Mouse (Mus musculus) heart, embryonic 13.5 days (tissue): Measurements from ENCODE around the gene Sec16b. TPM values are rescaled to one million over a fixed set of nuclear protein-coding genes. Genes with fewer than 3 reads are reported as not detected.

Experiments used
- ATAC-seq: fragments of 200-750 bp; cut with Nextera tagmentation; 2 replicates; pipeline ENCODE4 v1.8.0; 2017; ENCODE audit warnings: moderate TSS enrichment; ENCODE audit not compliant: insufficient number of reproducible peaks, low FRiP score, low TSS enrichment; ENCODE audit errors: extremely low read depth
- H3K27ac ChIP-seq: fragments of 300-500 bp; sonication (generic); replicated peaks from 2 replicates; pipeline ENCODE4 v1.5.1; 2015; ENCODE audit warnings: moderate library complexity, mild to moderate bottlenecking, inconsistent platforms
- H3K27me3 ChIP-seq: fragments of 300-500 bp; sonication (generic); replicated peaks from 2 replicates; pipeline ENCODE4 v1.6.1; 2015; ENCODE audit warnings: mild to moderate bottlenecking, inconsistent platforms
- H3K36me3 ChIP-seq: fragments of 300-500 bp; sonication (generic); 2 replicates; pipeline ENCODE4 v1.6.1; 2015; ENCODE audit warnings: mild to moderate bottlenecking, inconsistent platforms
- H3K4me1 ChIP-seq: fragments of 300-500 bp; sonication (generic); 2 replicates; pipeline ENCODE4 v1.6.1; 2015; ENCODE audit warnings: inconsistent platforms
- H3K4me2 ChIP-seq: fragments of 300-500 bp; sonication (generic); 2 replicates; pipeline ENCODE4 v1.6.1; 2015; ENCODE audit warnings: inconsistent platforms, mild to moderate bottlenecking, moderate library complexity
- H3K4me3 ChIP-seq: fragments of 300-500 bp; sonication (generic); 2 replicates; pipeline ENCODE4 v1.5.1; 2015; ENCODE audit warnings: moderate library complexity, mild to moderate bottlenecking, inconsistent platforms
- H3K9ac ChIP-seq: fragments of 300-500 bp; sonication (generic); 2 replicates; pipeline ENCODE4 v1.6.1; 2015; ENCODE audit warnings: inconsistent platforms, mild to moderate bottlenecking, moderate library complexity
- H3K9me3 ChIP-seq: fragments of 300-500 bp; sonication (generic); 2 replicates; pipeline ENCODE4 v1.6.1; 2016; ENCODE audit warnings: inconsistent platforms
- WGBS: fragments of 180-500 bp; shearing (Covaris S2); methylation state at CpG from one replicate; pipeline ENCODE4 v1.1.7; 2015; ENCODE audit warnings: mixed read lengths; 5-methylcytosine and 5-hydroxymethylcytosine counted together
- polyA plus RNA-seq: library from polyadenylated mRNA; unstranded; fragments of >200 nt; fragmentation: Nextera tagmentation; extraction: Ambion mirVana; gene quantifications from 2 replicates; pipeline ENCODE4 v1.2.1, GENCODE M21; 2015

Gene Sec16b
- polyA plus RNA-seq, result 0.93 and 1.2 TPM in 2 replicates

DNA sequence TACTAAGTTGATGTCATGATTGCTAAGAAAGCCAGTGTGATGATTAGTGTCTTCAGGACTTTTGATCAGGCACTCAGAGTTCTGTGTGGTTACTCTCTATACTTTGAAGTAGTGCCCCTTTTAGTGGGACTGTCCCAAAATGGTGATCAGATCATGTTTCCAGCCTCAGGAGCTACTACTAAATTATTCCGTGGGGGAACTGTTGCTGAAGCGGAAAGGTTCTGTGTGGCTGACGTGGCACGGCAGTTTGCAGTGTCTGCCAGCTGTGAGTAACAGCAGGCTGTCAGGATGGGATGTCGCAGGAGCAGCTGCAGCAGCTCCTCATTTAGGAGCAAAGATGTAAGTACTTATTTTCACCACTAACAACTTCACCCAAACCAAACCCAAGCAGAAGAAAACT lies at the start of gene Sec16b:
TSS of gene Sec16b (plus strand) at position 207 of the 400 bp plus-strand sequence.
- Histone ChIP-seq H3K27ac (no peak within 1 kb of the TSS), H3K4me1 (peaks cover 7% of the 10 kb centered on the region), H3K9me3 (no peaks in the 10 kb centered on the region), H3K27me3 (no peaks in the 10 kb centered on the region), H3K9ac (no peak within 1 kb of the TSS), H3K36me3 (no peaks in the 10 kb centered on the region), H3K4me2 (peak within 1 kb of the TSS; percentile 41), H3K4me3 (no peak within 1 kb of the TSS)
- WGBS, result 24% methylated on average over 5 of the region's 5 CpGs
- no peak for ATAC-seq

DNA sequence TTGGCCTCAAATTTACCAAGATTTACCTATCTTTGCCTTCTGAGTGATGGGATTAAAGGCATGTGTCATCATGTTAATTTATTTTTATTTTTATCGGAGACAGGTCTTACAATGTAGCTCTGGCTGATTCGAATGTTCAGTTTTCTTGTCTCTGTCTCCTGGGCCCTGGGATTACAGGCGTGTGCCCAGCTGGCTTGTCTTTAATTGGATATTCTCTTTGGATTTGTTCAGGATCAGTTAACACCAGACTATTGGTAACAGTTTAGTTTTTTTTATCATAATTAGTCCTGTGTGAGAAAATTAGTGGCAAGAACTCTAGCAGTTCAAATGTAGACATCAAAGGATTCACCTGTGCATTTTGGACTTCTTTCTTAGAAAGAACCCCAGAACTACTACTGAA lies 48.7 kb upstream of the Sec16b start:
- Histone ChIP-seq H3K4me2 (peak overlapping the region; percentile 74; the same call in 1 of the 2 replicates), H3K9me3 (no peaks in the 10 kb centered on the region), H3K4me3 (no peak overlapping the region), H3K9ac (no peak overlapping the region), H3K4me1 (peaks cover 21% of the 10 kb centered on the region), H3K36me3 (no peaks in the 10 kb centered on the region; the same call in 1 of the 2 replicates), H3K27ac (no peak overlapping the region), H3K27me3 (no peaks in the 10 kb centered on the region)
- 91% methylated on average over 3 of the region's 3 CpGs for WGBS
- ATAC-seq, result no peak

DNA sequence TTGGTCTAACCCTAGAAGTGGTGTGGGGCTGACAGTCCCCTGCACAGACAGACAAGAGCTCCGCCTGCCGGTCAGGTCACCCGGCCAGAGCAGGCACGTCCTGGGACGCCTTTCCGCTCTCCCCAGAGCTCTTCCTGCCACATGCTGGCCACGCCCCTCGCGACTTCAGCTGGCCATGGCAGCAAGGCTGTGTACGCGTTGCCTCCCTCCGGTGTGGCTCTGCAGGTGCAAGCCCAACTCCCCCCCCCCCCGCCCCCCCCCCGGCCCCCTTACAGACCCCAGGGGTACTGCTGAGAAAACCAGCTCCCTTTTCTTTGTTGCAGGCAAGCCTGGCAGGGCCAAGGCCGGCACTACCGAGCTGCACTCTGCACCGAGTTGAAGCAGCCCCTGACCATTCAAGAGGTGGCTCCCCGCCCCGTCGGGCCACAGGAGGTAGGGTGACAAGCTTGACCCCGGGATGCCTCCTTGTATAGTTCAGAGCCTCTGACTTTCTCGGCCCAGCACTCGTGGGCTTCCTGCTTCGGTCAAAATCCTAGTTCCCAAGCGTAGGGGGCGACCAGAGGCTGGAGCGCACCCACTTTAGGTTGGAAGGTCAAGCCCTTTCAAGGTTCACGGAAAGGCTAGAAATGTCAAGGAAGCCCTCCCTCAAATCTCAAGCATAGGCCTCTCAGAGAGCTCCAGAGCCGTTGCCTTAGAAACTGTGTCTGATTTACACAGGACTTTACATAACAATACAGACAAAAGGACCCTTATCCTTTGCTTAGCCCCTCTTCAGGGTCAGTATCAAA lies 47.9 kb upstream of the Sec16b start, which contains the start of gene Cryzl2:
TSS of gene Cryzl2 (plus strand) at position 157 of the 788 bp plus-strand sequence.
- no peaks in the 10 kb centered on the region for H3K9me3 ChIP-seq
- peak; percentile 84 for ATAC-seq
- 8% methylated on average over 29 of the region's 29 CpGs for WGBS
- peak within 1 kb of the TSS; percentile 83 for H3K9ac ChIP-seq
- no peak within 1 kb of the TSS for H3K27ac ChIP-seq
- H3K4me2 ChIP-seq, result peak within 1 kb of the TSS; percentile 74
- no peaks in the 10 kb centered on the region for H3K27me3 ChIP-seq
- peaks cover 3% of the 10 kb centered on the region; the same call in 1 of the 2 replicates for H3K36me3 ChIP-seq
- peak within 1 kb of the TSS; percentile 52 for H3K4me3 ChIP-seq
- peaks cover 24% of the 10 kb centered on the region for H3K4me1 ChIP-seq

DNA sequence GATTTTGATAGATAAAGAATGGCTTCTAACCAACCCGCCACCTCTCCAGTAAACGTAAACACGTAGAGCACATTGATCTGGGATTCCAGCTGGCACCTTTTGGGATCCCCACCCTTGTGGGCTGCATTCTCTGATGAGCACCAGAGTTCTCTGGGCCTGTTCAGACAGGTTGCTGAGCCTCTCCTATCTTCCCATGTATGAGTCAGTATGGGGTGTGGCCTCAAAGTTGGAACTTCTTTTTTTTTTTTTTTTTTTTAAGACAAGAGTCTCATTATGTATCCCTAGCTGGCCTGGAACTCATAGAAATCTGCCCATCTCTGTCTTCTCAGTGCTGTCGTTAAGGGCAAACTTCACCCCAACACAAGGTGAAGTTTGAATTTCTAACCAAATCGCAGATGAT lies 46.6 kb upstream of the Sec16b start:
- H3K36me3 ChIP-seq, result peaks cover 3% of the 10 kb centered on the region; the same call in 1 of the 2 replicates
- no peak overlapping the region for H3K4me2 ChIP-seq
- 92% methylated on average over 5 of the region's 5 CpGs for WGBS
- H3K27me3 ChIP-seq, result no peaks in the 10 kb centered on the region
- no peak overlapping the region for H3K4me3 ChIP-seq
- ATAC-seq, result no peak
- H3K9me3 ChIP-seq, result no peaks in the 10 kb centered on the region
- H3K4me1 ChIP-seq, result peaks cover 24% of the 10 kb centered on the region
- H3K27ac ChIP-seq, result no peak overlapping the region
- no peak overlapping the region for H3K9ac ChIP-seq

DNA sequence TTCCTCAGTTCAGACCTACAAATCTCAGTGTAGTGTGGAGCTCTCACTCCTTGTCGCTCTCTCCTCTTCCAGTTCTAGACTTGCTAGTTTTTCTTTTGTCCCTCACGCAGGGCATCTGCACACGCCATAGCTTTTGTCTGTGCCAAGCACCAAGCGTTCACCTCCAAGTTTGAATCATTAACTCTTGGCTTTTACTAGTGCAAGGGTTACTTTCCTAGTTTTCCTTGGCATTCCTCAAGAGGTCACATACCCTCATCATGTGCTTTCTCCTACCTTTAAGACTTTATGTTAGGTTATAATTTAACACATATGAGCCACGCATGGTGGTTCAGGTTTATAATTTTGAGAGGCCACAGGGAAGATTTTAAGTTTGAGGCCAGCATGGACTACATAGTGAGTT lies 45.3 kb upstream of the Sec16b start:
- Histone ChIP-seq H3K4me2 (no peak overlapping the region), H3K36me3 (peaks cover 5% of the 10 kb centered on the region), H3K9ac (no peak overlapping the region), H3K27ac (no peak overlapping the region), H3K27me3 (no peaks in the 10 kb centered on the region), H3K4me1 (peaks cover 24% of the 10 kb centered on the region), H3K9me3 (no peaks in the 10 kb centered on the region), H3K4me3 (no peak overlapping the region)
- no peak for ATAC-seq
- 88% methylated on average over 5 of the region's 5 CpGs for WGBS

DNA sequence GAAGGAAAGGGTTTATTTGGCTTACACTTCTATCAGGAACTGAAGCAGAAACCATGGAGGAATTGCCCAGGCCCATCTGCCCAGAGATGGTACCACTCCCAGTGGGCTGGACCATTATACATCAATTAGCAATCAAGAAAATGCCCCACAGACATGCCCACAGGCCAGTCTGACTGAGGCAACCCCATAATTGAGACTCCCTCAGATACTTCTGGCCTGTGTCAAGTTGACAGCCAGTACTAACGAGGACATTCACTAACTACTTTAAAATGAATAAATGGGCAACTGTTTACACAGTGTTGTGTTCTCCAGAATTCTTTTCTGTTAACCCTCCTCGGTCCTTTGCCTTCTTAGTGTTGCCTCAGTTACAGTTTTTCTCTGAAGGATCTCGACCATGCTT lies 44.2 kb upstream of the Sec16b start:
- WGBS, result 62% methylated on average over 3 of the region's 3 CpGs
- no peak overlapping the region for H3K27ac ChIP-seq
- peaks cover 24% of the 10 kb centered on the region for H3K4me1 ChIP-seq
- H3K27me3 ChIP-seq, result no peaks in the 10 kb centered on the region
- no peaks in the 10 kb centered on the region for H3K9me3 ChIP-seq
- no peak for ATAC-seq
- peaks cover 15% of the 10 kb centered on the region for H3K36me3 ChIP-seq
- H3K4me2 ChIP-seq, result no peak overlapping the region
- H3K9ac ChIP-seq, result no peak overlapping the region
- no peak overlapping the region for H3K4me3 ChIP-seq

DNA sequence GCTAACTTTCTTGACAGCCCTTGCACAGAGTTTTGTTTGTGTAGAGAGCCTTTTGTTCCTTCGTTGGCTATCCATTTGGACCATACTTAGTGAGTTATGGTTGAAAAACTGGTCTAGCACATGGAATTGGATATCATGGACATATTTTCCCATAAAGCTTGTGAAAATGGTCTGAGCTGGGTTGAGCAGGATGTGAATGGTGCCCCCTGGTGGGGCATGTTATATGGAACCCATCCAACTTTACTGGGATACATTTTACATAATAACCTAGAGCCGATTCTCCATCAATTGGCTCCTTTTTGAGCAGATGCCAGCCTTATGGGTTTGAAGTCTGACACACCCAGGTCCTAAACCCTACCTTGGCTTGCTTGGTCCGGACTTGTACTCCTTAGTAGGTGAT lies 41.3 kb upstream of the Sec16b start:
- no peaks in the 10 kb centered on the region for H3K27me3 ChIP-seq
- H3K36me3 ChIP-seq, result peaks cover 33% of the 10 kb centered on the region
- no peak overlapping the region for H3K27ac ChIP-seq
- peaks cover 11% of the 10 kb centered on the region for H3K4me1 ChIP-seq
- no peak overlapping the region for H3K4me2 ChIP-seq
- no peak overlapping the region for H3K9ac ChIP-seq
- H3K4me3 ChIP-seq, result no peak overlapping the region
- ATAC-seq, result no peak
- 69% methylated on average over 3 of the region's 3 CpGs for WGBS
- no peaks in the 10 kb centered on the region for H3K9me3 ChIP-seq

DNA sequence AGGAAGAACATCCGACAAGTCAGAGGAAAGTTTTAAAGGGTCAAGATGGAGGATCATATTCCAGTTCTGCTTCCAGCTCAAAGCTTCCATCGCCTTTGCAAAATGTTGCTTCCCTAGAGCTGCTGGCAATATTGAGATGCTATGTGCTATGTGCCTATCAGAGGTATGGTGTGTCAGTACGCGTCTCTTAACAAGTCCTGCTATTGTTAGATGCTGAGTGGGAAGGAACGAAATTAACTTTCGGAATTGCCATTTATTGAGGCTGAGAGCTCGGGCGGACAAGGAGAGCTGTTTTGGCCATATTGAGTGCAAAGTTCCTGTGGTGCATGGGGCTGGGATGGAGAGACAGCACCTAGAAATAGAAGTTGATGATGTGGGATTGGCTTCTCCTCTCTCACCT lies 38.7 kb upstream of the Sec16b start:
- Histone ChIP-seq H3K4me3 (no peak overlapping the region), H3K4me2 (no peak overlapping the region), H3K36me3 (peaks cover 57% of the 10 kb centered on the region), H3K9ac (no peak overlapping the region), H3K27ac (no peak overlapping the region), H3K9me3 (no peaks in the 10 kb centered on the region), H3K4me1 (peaks cover 3% of the 10 kb centered on the region), H3K27me3 (no peaks in the 10 kb centered on the region)
- ATAC-seq, result no peak
- 83% methylated on average over 8 of the region's 8 CpGs for WGBS

DNA sequence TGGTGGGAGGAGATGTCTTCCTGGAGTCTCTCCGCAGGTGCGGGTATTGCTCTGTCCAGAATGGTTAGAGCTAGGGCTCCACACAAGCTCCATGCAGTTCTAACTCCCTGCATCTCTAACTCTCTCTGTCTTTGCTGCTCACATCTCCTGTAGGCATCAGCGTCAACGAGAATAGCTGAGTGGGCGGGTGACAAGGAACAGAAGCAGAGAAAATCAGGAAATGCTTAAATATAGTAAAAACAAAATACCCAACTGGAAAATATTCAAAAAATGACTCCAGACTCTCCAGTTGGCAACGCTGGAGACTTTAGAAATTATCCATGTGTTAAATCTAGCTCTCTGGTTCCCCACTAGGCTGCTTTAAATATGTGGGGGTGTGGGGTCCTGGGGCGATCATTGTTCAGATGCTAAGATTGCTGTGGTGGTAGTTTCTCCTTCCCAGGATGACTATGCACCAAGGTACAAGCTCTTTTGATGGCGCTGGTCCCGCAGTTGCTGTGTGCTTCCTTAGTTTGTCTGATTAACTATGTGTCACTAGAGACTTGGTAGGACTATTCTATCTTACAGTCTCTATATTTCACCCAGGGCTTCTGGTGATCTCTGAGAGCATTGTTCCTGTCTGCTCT lies 35.7 kb upstream of the Sec16b start:
- ATAC-seq, result no peak
- 79% methylated on average over 9 of the region's 9 CpGs for WGBS

DNA sequence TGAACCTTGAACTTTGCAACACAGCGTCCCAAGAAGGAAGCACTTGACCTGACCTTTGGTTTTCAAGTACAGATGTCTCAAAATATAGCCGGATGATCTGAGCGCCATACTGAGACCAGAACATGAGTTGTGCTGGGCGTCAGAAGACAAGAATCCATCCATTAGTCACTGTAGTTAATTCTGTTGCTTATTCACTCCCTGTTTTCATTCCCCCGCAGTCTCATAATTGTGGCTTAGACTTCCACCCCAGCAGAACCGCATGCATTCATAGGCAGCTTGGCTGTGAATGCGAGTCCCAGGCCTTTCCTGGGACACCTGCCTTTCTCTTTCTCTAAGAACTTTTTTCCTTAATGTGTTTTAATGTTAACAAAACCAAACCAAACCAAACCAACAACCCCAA lies 33.8 kb upstream of the Sec16b start:
- Histone ChIP-seq H3K36me3 (peaks cover 44% of the 10 kb centered on the region), H3K4me1 (no peaks in the 10 kb centered on the region), H3K4me3 (no peak overlapping the region), H3K27ac (no peak overlapping the region), H3K9me3 (no peaks in the 10 kb centered on the region), H3K4me2 (no peak overlapping the region), H3K27me3 (no peaks in the 10 kb centered on the region), H3K9ac (no peak overlapping the region)
- WGBS, result 82% methylated on average over 7 of the region's 7 CpGs
- ATAC-seq, result no peak

More for the DNA sequence above, 35.7 kb upstream of the Sec16b start:
- no peaks in the 10 kb centered on the region for H3K9me3 ChIP-seq
- H3K4me3 ChIP-seq, result no peak overlapping the region
- H3K27ac ChIP-seq, result no peak overlapping the region
- peaks cover 54% of the 10 kb centered on the region for H3K36me3 ChIP-seq
- no peaks in the 10 kb centered on the region for H3K27me3 ChIP-seq
- no peak overlapping the region for H3K4me2 ChIP-seq
- H3K9ac ChIP-seq, result no peak overlapping the region
- H3K4me1 ChIP-seq, result no peaks in the 10 kb centered on the region

DNA sequence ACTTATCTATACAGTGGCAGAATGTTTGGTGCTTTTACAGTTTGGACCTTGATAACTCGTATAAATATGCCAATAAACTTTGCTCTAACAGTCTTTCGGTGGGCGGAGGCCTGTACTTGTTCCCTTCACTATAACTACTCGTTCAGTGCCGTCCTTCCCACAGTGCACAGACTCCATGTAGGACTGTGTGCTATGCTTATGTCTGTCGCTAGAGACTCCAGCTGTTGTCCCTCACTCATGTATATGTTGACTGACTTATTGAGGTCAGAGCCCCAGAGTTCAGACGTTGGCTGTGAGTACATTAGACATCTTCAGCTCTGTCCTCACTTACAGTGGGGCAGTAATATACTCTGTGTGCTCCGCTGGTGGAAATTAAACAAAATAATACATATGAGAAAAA lies 31.7 kb upstream of the Sec16b start:
- Histone ChIP-seq H3K9me3 (no peaks in the 10 kb centered on the region), H3K27me3 (no peaks in the 10 kb centered on the region), H3K4me1 (peaks cover 1% of the 10 kb centered on the region), H3K4me3 (no peak overlapping the region), H3K9ac (no peak overlapping the region), H3K36me3 (peaks cover 42% of the 10 kb centered on the region), H3K4me2 (no peak overlapping the region), H3K27ac (no peak overlapping the region)
- ATAC-seq, result no peak
- WGBS, result 74% methylated on average over 8 of the region's 8 CpGs
